Mouse (Mus musculus): ENCODE data around the gene Elmo2.

DNA sequence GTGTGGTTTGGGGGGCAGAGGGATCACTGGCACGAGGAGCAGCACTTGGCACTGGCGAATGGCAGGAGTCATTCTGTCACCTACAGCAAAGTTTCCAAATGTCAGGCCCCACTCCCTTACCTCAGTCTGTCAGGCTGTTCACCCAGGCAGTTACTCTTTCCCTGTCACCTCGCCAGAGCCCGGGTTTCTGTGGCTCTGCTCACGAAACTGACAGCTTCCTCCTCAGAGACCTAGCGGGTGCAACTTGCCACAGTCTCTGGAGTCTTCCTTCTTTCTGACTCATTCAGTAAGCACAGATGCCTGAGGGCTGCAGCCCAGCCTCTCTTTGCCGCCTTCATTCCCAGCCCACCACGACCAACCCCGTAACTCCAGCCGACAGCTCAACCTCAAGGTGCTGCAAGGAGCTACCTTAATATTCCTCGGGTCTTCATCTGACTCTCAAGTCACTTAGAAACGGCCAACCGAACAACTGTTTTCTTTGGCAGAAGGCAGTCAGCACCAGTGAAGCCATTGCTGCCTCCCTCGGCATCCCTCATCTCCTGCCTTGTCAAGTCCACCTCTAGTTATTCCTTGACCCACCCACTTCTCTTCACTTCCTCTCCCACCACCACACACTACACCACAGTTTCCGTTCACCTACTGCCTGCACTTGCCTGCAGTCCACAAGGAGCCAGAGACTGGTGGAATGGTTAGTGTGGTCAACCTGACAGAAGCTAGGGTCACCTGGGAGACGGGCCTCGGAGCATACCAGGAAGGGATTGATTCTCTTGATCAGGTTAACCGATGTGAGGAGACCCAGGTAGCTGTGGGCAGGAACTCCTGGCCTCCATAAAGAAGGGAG, 39.7 kb downstream of the Elmo2 start:
- TF ChIP-seq PAX5 (IDR thresholded peaks at IDR 0.05; ENCODE audit: low read length) = no peak
- no peak for TF ChIP-seq MXI1 (IDR thresholded peaks at IDR 0.05; ENCODE audit: low read depth, low read length)
- TF ChIP-seq POLR2A (IDR thresholded peaks at IDR 0.05; ENCODE audit: low read depth, low read length) = peak; percentile 46; the same call in 1 of the 2 replicates
- no peak for TF ChIP-seq E2F4 (IDR thresholded peaks at IDR 0.05; ENCODE audit: insufficient replicate concordance, low read depth, low read length)
- TF ChIP-seq ZC3H11A (IDR thresholded peaks at IDR 0.05; ENCODE audit: low read depth, low read length) = no peak
- TF ChIP-seq TCF12 (IDR thresholded peaks at IDR 0.05; ENCODE audit: low read depth, low read length) = no peak
- TF ChIP-seq RAD21 (IDR thresholded peaks at IDR 0.05; ENCODE audit: low read depth, low read length) = no peak; the same call in none of the 2 replicates
- TF ChIP-seq SMC3 (IDR thresholded peaks at IDR 0.05; ENCODE audit: low read depth, low read length) = no peak
- no peak for TF ChIP-seq ZNF384 (IDR thresholded peaks at IDR 0.05; ENCODE audit: low read depth, low read length)
- no peak for TF ChIP-seq CTCF (conservative IDR thresholded peaks at IDR 0.05 in 1 of 2, IDR thresholded peaks at IDR 0.05 in 1 of 2; ENCODE audit: low read depth in 2 of 2, low read length in 2 of 2)
- no peak for TF ChIP-seq GABPA (IDR thresholded peaks at IDR 0.05; ENCODE audit: insufficient replicate concordance, low read depth, low read length)
- peak; percentile 25; the same call in 1 of the 2 replicates for TF ChIP-seq EP300 (IDR thresholded peaks at IDR 0.05; ENCODE audit: low read length)
